Mouse (Mus musculus) c-Kit-positive CD71-negative TER-119-negative erythroid progenitor cells, embryonic 14.5 days (primary cell): ENCODE measurements around the gene Jazf1.

Experiments used
- DNase-seq: peaks from one replicate; pipeline ENCODE4 v3.0.0-alpha.2; 2013; ENCODE audit warnings: low read depth

The Jazf1 gene

GRCm38 (mm10) chr6:52848199-52848598 lies 220.2 kb downstream of the Jazf1 start:
- no peak for DNase-seq

GRCm38 (mm10) chr6:52846314-52846713 lies 222.1 kb downstream of the Jazf1 start:
- no peak for DNase-seq

- DNase-seq = no peak
These were observed 223.7 kb downstream of the Jazf1 start for GRCm38 (mm10) chr6:52844741-52845140.

GRCm38 (mm10) chr6:52843027-52843426 lies 225.4 kb downstream of the Jazf1 start:
- DNase-seq = no peak

GRCm38 (mm10) chr6:52842598-52842997 lies 225.8 kb downstream of the Jazf1 start:
- DNase-seq = no peak

- DNase-seq = no peak
These were observed 226.8 kb downstream of the Jazf1 start for GRCm38 (mm10) chr6:52841611-52842010.

GRCm38 (mm10) chr6:52840589-52841044 lies 227.8 kb downstream of the Jazf1 start:
- no peak for DNase-seq

GRCm38 (mm10) chr6:52838691-52839090 lies 229.7 kb downstream of the Jazf1 start:
- peak; percentile 69 for DNase-seq

GRCm38 (mm10) chr6:52837792-52838191 lies 230.6 kb downstream of the Jazf1 start:
- DNase-seq = no peak

- DNase-seq = no peak
These were observed 232.1 kb downstream of the Jazf1 start for GRCm38 (mm10) chr6:52836201-52836950.

- no peak for DNase-seq
These were observed 240.6 kb downstream of the Jazf1 start for GRCm38 (mm10) chr6:52827752-52828277.

GRCm38 (mm10) chr6:52825535-52825934 lies 242.9 kb downstream of the Jazf1 start:
- DNase-seq = peak; percentile 76

GRCm38 (mm10) chr6:52824977-52825482 lies 243.4 kb downstream of the Jazf1 start:
- DNase-seq = no peak

GRCm38 (mm10) chr6:52823064-52823463 lies 245.4 kb downstream of the Jazf1 start:
- DNase-seq = no peak

- DNase-seq = no peak
These were observed 245.8 kb downstream of the Jazf1 start for GRCm38 (mm10) chr6:52822625-52823024.

- no peak for DNase-seq
These were observed 249.1 kb downstream of the Jazf1 start for GRCm38 (mm10) chr6:52819353-52819752.

- no peak for DNase-seq
These were observed 250.4 kb downstream of the Jazf1 start for GRCm38 (mm10) chr6:52818041-52818440.

GRCm38 (mm10) chr6:52817203-52817874 lies 251.1 kb downstream of the Jazf1 start:
- DNase-seq = no peak

- DNase-seq = no peak
These were observed 263.1 kb downstream of the Jazf1 start for GRCm38 (mm10) chr6:52805237-52805856.

- DNase-seq = peak; percentile 24
These were observed 266.2 kb downstream of the Jazf1 start for GRCm38 (mm10) chr6:52802181-52802580.

- no peak for DNase-seq
These were observed 271.1 kb downstream of the Jazf1 start for GRCm38 (mm10) chr6:52797252-52797800.

- DNase-seq = no peak
These were observed 271.7 kb downstream of the Jazf1 start for GRCm38 (mm10) chr6:52796691-52797090.
